12 mouse cellular contexts compared by ENCODE assay signal in the genomic region with DNA sequence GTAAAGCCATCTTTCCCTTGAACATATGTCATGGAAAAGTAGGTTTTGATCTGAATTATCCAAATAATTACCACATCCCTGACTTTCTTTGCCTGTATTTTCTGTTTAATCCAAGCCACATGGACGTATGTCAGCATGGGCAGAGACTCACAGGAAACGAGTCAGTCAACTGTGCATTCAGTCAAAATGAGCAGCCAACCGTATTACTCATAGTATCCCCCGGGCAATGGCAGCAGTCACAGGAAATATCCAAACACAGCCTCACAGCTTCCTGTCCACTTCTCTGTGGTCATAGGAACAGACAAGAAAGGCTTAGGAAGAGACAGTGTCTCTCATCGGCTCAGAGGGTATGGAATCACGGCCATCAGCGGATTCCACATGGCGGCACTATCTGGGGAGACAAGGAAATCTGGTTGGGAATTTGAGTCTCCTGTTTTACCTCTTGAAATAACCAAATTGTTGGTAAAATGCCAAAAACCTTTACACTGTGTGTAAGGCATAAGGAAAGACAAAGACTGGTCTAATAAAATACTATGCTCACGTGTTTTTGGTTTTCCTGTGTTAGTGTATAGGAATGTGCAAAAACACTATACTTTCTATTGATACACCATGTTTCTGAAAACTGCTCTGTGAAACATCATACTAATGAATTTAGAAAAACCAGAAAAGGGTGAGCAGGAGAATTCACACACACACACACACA.
DNase-seq lines count a peak whose midpoint lies in the region; ATAC-seq and TF ChIP-seq lines count a peak whose summit lies in the region.
"Had no signal": no experiment of that assay in that cellular context is flagged by ENCODE, and none has a peak within 500 bp of the region (broad histone marks: within the 10 kb centered on the region; RNA-seq: fewer than 3 reads in every experiment).

No protein-coding gene starts in this region.

- WGBS in limb, embryonic 14.5 days: 39% methylated on average over 9 of the region's 9 CpGs

- H3K4me1 ChIP-seq in limb, embryonic 14.5 days (ENCODE audit: control insufficient read depth, insufficient read depth, low read length): peaks cover 19% of the 10 kb centered on the region
- H3K4me1 ChIP-seq: liver, embryonic 13.5 days had no signal

- no peaks in the 10 kb centered on the region for H3K27me3 ChIP-seq in limb, embryonic 14.5 days (ENCODE audit: control insufficient read depth, insufficient read depth, low read length)
- H3K27me3 ChIP-seq: liver, embryonic 13.5 days had no signal

- DNase-seq in heart, postnatal 4 days: peak; percentile 29
- no peak for DNase-seq in heart, postnatal 36 days
- peak; percentile 98 for DNase-seq in 3T3-L1 (ENCODE audit: low read depth, low spot score)
- DNase-seq in embryo, embryonic 11 days: peak; percentile 49
- DNase-seq in limb, embryonic 14.5 days (ENCODE audit: low spot score): peak; percentile 61
- DNase-seq in urinary bladder, postnatal 4 days (ENCODE audit: low spot score in 2 of 2): no peak
- DNase-seq in adrenal gland, postnatal 36 days: no peak
- DNase-seq: liver, embryonic 13.5 days; right cerebral cortex, postnatal 14 days; thymus, postnatal 25 days had no signal

- no peaks in the 10 kb centered on the region for H3K36me3 ChIP-seq in limb, embryonic 14.5 days (ENCODE audit: control insufficient read depth, insufficient read depth, low read length)
- H3K36me3 ChIP-seq: liver, embryonic 13.5 days had no signal

- no peak for TF ChIP-seq POLR2A in limb, embryonic 14.5 days (IDR thresholded peaks at IDR 0.05; ENCODE audit: borderline replicate concordance, extremely low read depth, insufficient read depth, insufficient read length)

- H3K9me3 ChIP-seq in limb, embryonic 14.5 days (ENCODE audit: control insufficient read depth, low read length): no peaks in the 10 kb centered on the region
- H3K9me3 ChIP-seq: liver, embryonic 13.5 days had no signal

- intact Hi-C loops in heart, postnatal 36 days (cut with DNase I): no loop called here

- no peak overlapping the region for H3K9ac ChIP-seq in limb, embryonic 14.5 days (ENCODE audit: low read depth, low read length, severe bottlenecking)
- H3K9ac ChIP-seq: liver, embryonic 13.5 days had no signal

- no peak overlapping the region for H3K4me3 ChIP-seq in limb, embryonic 14.5 days (replicated peaks; ENCODE audit: low read length)
- H3K4me3 ChIP-seq: liver, embryonic 13.5 days had no signal

- peak overlapping the region; percentile 70; the same call in 1 of the 2 replicates for H3K27ac ChIP-seq in limb, embryonic 14.5 days (replicated peaks; ENCODE audit: low read depth, low read length)
- H3K27ac ChIP-seq: liver, embryonic 13.5 days had no signal

- H3K4me2 ChIP-seq in limb, embryonic 14.5 days (replicated peaks; ENCODE audit: low read depth, low read length, severe bottlenecking): no peak overlapping the region
- H3K4me2 ChIP-seq: liver, embryonic 13.5 days had no signal

- ATAC-seq in limb, embryonic 14.5 days (ENCODE audit: low FRiP score, low read depth): no peak; the same call in 1 of the 2 replicates
- ATAC-seq in CD4-positive, CD25-positive, alpha-beta regulatory T cell, adult 4 months: no peak
- ATAC-seq: hindbrain, embryonic 16.5 days had no signal

Comparison
In these comparisons a context has a peak if more than half of its experiments do, and no peak if none do; other contexts are left out.
1. DNase-seq: peak in heart, postnatal 4 days (single experiment), 3T3-L1 (single experiment), embryo, embryonic 11 days (single experiment) and limb, embryonic 14.5 days (single experiment); none in heart, postnatal 36 days (0 of 2), urinary bladder, postnatal 4 days (0 of 2) and adrenal gland, postnatal 36 days (0 of 2).